Mouse (Mus musculus) testis, adult 2 months (tissue): ENCODE measurements at regions not wholly inside any gene's neighbourhood (a gene's known extent, or its start where the extent isn't known, plus 50 kb on each side); places are given as distances from the start of the nearest gene placed in this dataset.

ENCODE experiments used
- CTCF ChIP-seq: fragments of 200-500 bp; IDR thresholded peaks from 2 replicates; pipeline ENCODE4 v1.5.1; 2012; ENCODE audit warnings: low read depth, mild to moderate bottlenecking, inconsistent platforms, low read length, moderate library complexity; ENCODE audit not compliant: control insufficient read depth, insufficient read depth, insufficient replicate concordance
- POLR2A ChIP-seq: fragments of 200-500 bp; IDR thresholded peaks from 2 replicates; pipeline ENCODE4 v1.6.1; 2012; ENCODE audit warnings: low read depth, mild to moderate bottlenecking, inconsistent platforms, low read length, moderate library complexity; ENCODE audit not compliant: control insufficient read depth

DNA sequence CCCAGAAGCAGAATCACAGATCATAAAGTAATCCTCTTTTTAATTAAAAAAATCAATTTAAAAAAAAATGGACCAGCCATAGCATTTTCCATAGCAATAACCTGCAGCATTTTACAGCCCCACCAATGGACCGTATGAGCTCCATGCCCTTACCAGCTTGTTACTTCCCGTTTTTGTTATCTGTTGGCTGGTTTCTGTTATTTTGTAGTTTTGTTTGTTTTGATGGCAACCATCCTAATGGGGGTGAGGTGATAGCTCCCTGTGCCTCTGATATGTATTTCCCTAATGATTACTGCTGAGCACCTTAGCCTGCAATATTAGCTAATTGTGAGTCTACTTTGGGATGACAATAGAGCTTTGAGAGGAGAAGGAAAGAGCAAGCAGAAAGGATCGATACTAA is 504.1 kb upstream of the Adam5 start:
- TF ChIP-seq CTCF (no peak), POLR2A (no peak)
